Comparison of ENCODE assay signal across 21 mouse cellular contexts in the genomic region with DNA sequence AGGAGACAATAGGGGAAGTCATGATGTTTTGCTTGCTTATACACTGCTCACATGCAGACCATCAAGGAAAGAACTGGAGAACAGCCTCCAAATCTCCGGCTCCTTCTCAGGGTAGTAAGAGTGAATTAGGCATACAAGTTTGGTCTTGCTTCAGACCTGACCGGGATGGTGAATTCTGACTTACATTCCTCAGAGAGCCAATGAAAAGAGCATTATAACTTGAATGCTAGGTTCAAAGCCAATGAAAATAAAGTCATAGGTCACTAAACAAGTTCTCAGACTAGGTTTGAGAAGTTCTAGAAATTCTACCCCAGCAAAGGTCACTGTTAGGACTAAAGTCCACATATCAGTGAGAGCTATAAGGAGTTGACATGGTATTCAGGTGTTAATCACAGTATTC. TPM values are rescaled to one million over a fixed set of nuclear protein-coding genes. Genes with fewer than 3 reads are reported as not detected.
DNase-seq lines count a peak whose midpoint lies in the region; ATAC-seq lines count a peak whose summit lies in the region.
"Had no signal": no experiment of that assay in that cellular context is flagged by ENCODE, and none has a peak within 500 bp of the region (broad histone marks: within the 10 kb centered on the region; RNA-seq: fewer than 3 reads in every experiment).

No protein-coding gene starts in this region.

- peaks cover 17% of the 10 kb centered on the region for H3K4me1 ChIP-seq in liver, embryonic 12.5 days

- 82% methylated on average over 2 of the region's 2 CpGs for WGBS in liver, embryonic 12.5 days (ENCODE audit: insufficient replicate concordance)

- no peak overlapping the region for H3K9ac ChIP-seq in liver, embryonic 12.5 days

- no peak overlapping the region for H3K4me2 ChIP-seq in liver, embryonic 12.5 days

- ATAC-seq in liver, embryonic 12.5 days, result no peak
- ATAC-seq: activated CD4-positive, CD25-positive, alpha-beta regulatory T cell, adult 4 months; CD4-positive, CD25-positive, alpha-beta regulatory T cell, adult 4 months; Patski had no signal

- H3K27ac ChIP-seq in liver, embryonic 12.5 days, result no peak overlapping the region

- no peak overlapping the region for H3K4me3 ChIP-seq in liver, embryonic 12.5 days

- DNase-seq in adipocyte (ENCODE audit: low spot score), result peak; percentile 24
- peak; percentile 73 for DNase-seq in fat pad, adult 2 months (ENCODE audit: extremely low read depth, low read depth, low spot score)
- DNase-seq in gonadal fat pad, adult 2 months (ENCODE audit: low read depth), result peak; percentile 83
- DNase-seq in kidney, adult 9 months, result no peak
- no peak for DNase-seq in ovary, postnatal 14 days (ENCODE audit: low spot score)
- DNase-seq: adrenal gland, adult 2 months; adrenal gland, adult 8-10 months; adrenal gland, postnatal 10 days; adrenal gland, postnatal 14 days; adrenal gland, postnatal 25 days; adrenal gland, postnatal 36 days; B cell, adult 2 months; cerebellum, adult 11 months; cerebellum, adult 11-12 months; cerebellum, adult 18-20 months; cerebellum, adult 2 months had no signal

- H3K27me3 ChIP-seq in liver, embryonic 12.5 days (replicated peaks), result no peaks in the 10 kb centered on the region
- H3K27me3 ChIP-seq: CH12.LX, Patski had no signal

- no peaks in the 10 kb centered on the region for H3K9me3 ChIP-seq in liver, embryonic 12.5 days (replicated peaks)

- H3K36me3 ChIP-seq in liver, embryonic 12.5 days, result peaks cover 43% of the 10 kb centered on the region

RNA-seq across cellular contexts. Expression of gene Zfp712, which starts 16.3 kb away (rescaled TPM):
- 0.19 and 0.27 TPM in 2 replicates for polyA plus RNA-seq in gonadal fat pad, adult 2 months (2012; rRNA removed)
- polyA plus RNA-seq in liver, embryonic 12.5 days (2016; fragmentation: Nextera tagmentation; extraction: Ambion mirVana), result 1.0 and 1.1 TPM in 2 replicates

RNA-seq across cellular contexts. Expression of gene Zfp708, which starts 20.5 kb away (rescaled TPM):
- 0.06 and 0.12 TPM in 2 replicates for polyA plus RNA-seq in gonadal fat pad, adult 2 months (2012; rRNA removed)
- 1.4 and 1.6 TPM in 2 replicates for polyA plus RNA-seq in liver, embryonic 12.5 days (2016; fragmentation: Nextera tagmentation; extraction: Ambion mirVana)
- polyA plus RNA-seq: adrenal gland, adult 2 months had no signal

RNA-seq across cellular contexts. Expression of gene Gm28557, which starts 31.2 kb away (rescaled TPM):
- 2.9 and 3.9 TPM in 2 replicates for polyA plus RNA-seq in gonadal fat pad, adult 2 months (2012; rRNA removed)
- 1.3 and 2.5 TPM in 2 replicates for polyA plus RNA-seq in liver, embryonic 12.5 days (2016; fragmentation: Nextera tagmentation; extraction: Ambion mirVana)

RNA-seq across cellular contexts. Expression of gene Rslcan18, which starts 38.8 kb away (rescaled TPM):
- 0.25 and 0.26 TPM in 2 replicates for polyA plus RNA-seq in gonadal fat pad, adult 2 months (2012; rRNA removed)
- 0.13 and 0.29 TPM in 2 replicates for polyA plus RNA-seq in liver, embryonic 12.5 days (2016; fragmentation: Nextera tagmentation; extraction: Ambion mirVana)

RNA-seq across cellular contexts. Expression of gene Zfp759, which starts 44.2 kb away (rescaled TPM):
- 0.69 and 0.76 TPM in 2 replicates for polyA plus RNA-seq in gonadal fat pad, adult 2 months (2012; rRNA removed)
- 0.64 and 0.81 TPM in 2 replicates for polyA plus RNA-seq in liver, embryonic 12.5 days (2016; fragmentation: Nextera tagmentation; extraction: Ambion mirVana)
- polyA plus RNA-seq: adrenal gland, adult 2 months had no signal

Comparison
In these comparisons a context has a peak if more than half of its experiments do, and no peak if none do; other contexts are left out.
1. DNase-seq: peak in adipocyte (single experiment), fat pad, adult 2 months (single experiment) and gonadal fat pad, adult 2 months (single experiment); none in kidney, adult 9 months (single experiment) and ovary, postnatal 14 days (single experiment).